Mouse (Mus musculus) forebrain, embryonic 12.5 days (tissue): ENCODE measurements around the gene Snapc1. TPM values are rescaled to one million over a fixed set of nuclear protein-coding genes. Genes with fewer than 3 reads are reported as not detected.

Experiments
- ATAC-seq: fragments of 200-750 bp; cut with Nextera tagmentation; 2 replicates; pipeline ENCODE4 v1.8.0; 2017; ENCODE audit warnings: moderate TSS enrichment; ENCODE audit not compliant: low FRiP score
- H3K27ac ChIP-seq: fragments of 300-500 bp; sonication (generic); 2 replicates; pipeline ENCODE4 v1.5.1; 2016; ENCODE audit warnings: mild to moderate bottlenecking
- H3K27me3 ChIP-seq: fragments of 300-500 bp; sonication (generic); 2 replicates; pipeline ENCODE4 v1.6.1; 2016; ENCODE audit warnings: mild to moderate bottlenecking
- H3K36me3 ChIP-seq: fragments of 300-500 bp; sonication (generic); replicated peaks from 2 replicates; pipeline ENCODE4 v1.6.1; 2016; ENCODE audit warnings: mild to moderate bottlenecking
- H3K4me1 ChIP-seq: fragments of 300-500 bp; sonication (generic); 2 replicates; pipeline ENCODE4 v1.6.1; 2016
- H3K4me2 ChIP-seq: fragments of 300-500 bp; sonication (generic); 2 replicates; pipeline ENCODE4 v1.6.1; 2016; ENCODE audit warnings: mild to moderate bottlenecking, moderate library complexity
- H3K4me3 ChIP-seq: fragments of 300-500 bp; sonication (generic); replicated peaks from 2 replicates; pipeline ENCODE4 v1.5.1; 2016; ENCODE audit warnings: mild to moderate bottlenecking
- H3K9ac ChIP-seq: fragments of 300-500 bp; sonication (generic); 2 replicates; pipeline ENCODE4 v1.6.1; 2016; ENCODE audit warnings: mild to moderate bottlenecking
- H3K9me3 ChIP-seq: fragments of 300-500 bp; sonication (generic); 2 replicates; pipeline ENCODE4 v1.6.1; 2016
- WGBS: fragments of 180-500 bp; shearing (Covaris S2); methylation state at CpG from one replicate; pipeline ENCODE4 v1.1.7; 2016; 5-methylcytosine and 5-hydroxymethylcytosine counted together
- polyA plus RNA-seq: library from polyadenylated mRNA; unstranded; fragments of >200 nt; fragmentation: Nextera tagmentation; extraction: Ambion mirVana; gene quantifications from 2 replicates; pipeline ENCODE4 v1.2.1, GENCODE M21; 2016

The Snapc1 gene
- polyA plus RNA-seq, 1 experiment from 2014 or later: 29.9 TPM

- WGBS: 31% methylated on average over 5 of the region's 5 CpGs
- H3K4me1 ChIP-seq: peaks cover 8% of the 10 kb centered on the region
- peak overlapping the region; percentile 70 for H3K9ac ChIP-seq
- no peaks in the 10 kb centered on the region for H3K36me3 ChIP-seq
- peak overlapping the region; percentile 59 for H3K4me3 ChIP-seq
- H3K4me2 ChIP-seq: peak overlapping the region; percentile 88
- H3K27me3 ChIP-seq: peaks cover 51% of the 10 kb centered on the region
- peak; percentile 66; the same call in 1 of the 2 replicates for ATAC-seq
- H3K27ac ChIP-seq: no peak overlapping the region
- H3K9me3 ChIP-seq: no peaks in the 10 kb centered on the region
Observed at GRCm38 (mm10) chr12:73998128-73998456, 33.8 kb downstream of the Snapc1 start.

DNA sequence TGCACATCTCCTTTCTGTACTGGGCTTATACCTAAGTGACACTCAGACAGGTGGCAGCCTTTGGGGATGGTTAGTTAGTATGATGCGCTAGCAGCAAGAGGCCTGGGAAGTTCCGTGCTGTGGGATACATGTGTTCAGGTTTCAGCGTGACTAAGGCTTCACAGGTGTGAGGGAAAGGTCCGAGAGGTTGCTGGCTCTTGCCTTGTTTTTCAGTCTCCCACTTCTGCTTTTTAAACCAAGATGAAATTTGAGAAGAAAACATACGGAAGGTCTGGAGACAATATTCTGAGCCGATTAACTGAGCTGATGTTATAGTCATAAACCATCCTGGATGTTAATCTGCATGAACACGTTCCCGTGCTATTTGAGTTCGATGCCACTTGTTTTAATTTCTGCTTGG lies 38.2 kb downstream of the Snapc1 start:
- no peak overlapping the region for H3K4me3 ChIP-seq
- WGBS: 91% methylated on average over 9 of the region's 9 CpGs
- peaks cover 5% of the 10 kb centered on the region for H3K4me1 ChIP-seq
- peaks cover 24% of the 10 kb centered on the region for H3K27me3 ChIP-seq
- H3K4me2 ChIP-seq: no peak overlapping the region
- no peak overlapping the region for H3K9ac ChIP-seq
- no peaks in the 10 kb centered on the region for H3K36me3 ChIP-seq
- no peak overlapping the region for H3K27ac ChIP-seq
- ATAC-seq: no peak
- no peaks in the 10 kb centered on the region for H3K9me3 ChIP-seq

- H3K4me1 ChIP-seq: 0 out of 2 replicates have a peak, but pooled peaks cover 4% of the 10 kb centered on the region
- WGBS: 24% methylated on average over 8 of the region's 8 CpGs
- peak; percentile 36; the same call in 1 of the 2 replicates for ATAC-seq
Observed at GRCm38 (mm10) chr12:74009448-74009911, 45.2 kb downstream of the Snapc1 start.

DNA sequence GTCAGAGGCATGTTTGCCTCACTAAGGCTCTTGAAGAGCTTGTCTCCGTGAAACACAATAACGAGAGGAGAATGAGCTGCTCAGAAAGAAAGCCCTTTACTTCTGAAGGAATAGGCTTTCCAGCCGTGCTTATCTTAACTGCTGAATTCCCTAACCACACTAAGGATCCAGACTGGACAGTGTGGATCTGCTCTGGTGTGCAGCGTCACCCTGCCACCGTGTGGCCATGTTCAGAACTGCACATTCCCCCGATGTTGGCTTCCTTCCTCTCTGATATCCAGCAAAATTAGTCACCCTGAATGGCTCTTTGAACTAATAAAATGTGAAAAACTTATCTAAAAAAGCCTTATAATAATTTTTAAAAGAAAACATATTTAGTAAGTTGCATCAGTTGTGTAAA lies 49.5 kb downstream of the Snapc1 start:
- WGBS: under 1% methylated on average over 6 of the region's 6 CpGs
- H3K9me3 ChIP-seq: no peaks in the 10 kb centered on the region
- no peak overlapping the region for H3K4me3 ChIP-seq
- H3K4me2 ChIP-seq: no peak overlapping the region
- 0 out of 2 replicates have a peak, but pooled peaks cover 4% of the 10 kb centered on the region for H3K4me1 ChIP-seq
- no peaks in the 10 kb centered on the region for H3K27me3 ChIP-seq
- no peaks in the 10 kb centered on the region for H3K36me3 ChIP-seq
- no peak overlapping the region for H3K27ac ChIP-seq
- peak; percentile 81 for ATAC-seq
- no peak overlapping the region for H3K9ac ChIP-seq

More at GRCm38 (mm10) chr12:74009448-74009911, 45.2 kb downstream of the Snapc1 start:
- H3K27ac ChIP-seq: no peak overlapping the region
- H3K4me2 ChIP-seq: no peak overlapping the region
- no peak overlapping the region for H3K9ac ChIP-seq
- no peaks in the 10 kb centered on the region for H3K27me3 ChIP-seq
- no peaks in the 10 kb centered on the region for H3K36me3 ChIP-seq
- H3K4me3 ChIP-seq: no peak overlapping the region
- H3K9me3 ChIP-seq: no peaks in the 10 kb centered on the region

GRCm38 (mm10) chr12:74014739-74015270 lies 50.5 kb downstream of the Snapc1 start:
- WGBS: 61% methylated on average over 7 of the region's 7 CpGs
- no peak overlapping the region for H3K4me3 ChIP-seq
- ATAC-seq: no peak

GRCm38 (mm10) chr12:74015491-74015890 lies 51.2 kb downstream of the Snapc1 start:
- 81% methylated on average over 5 of the region's 5 CpGs for WGBS
- Histone ChIP-seq H3K27me3 (no peaks in the 10 kb centered on the region), H3K4me2 (no peak overlapping the region), H3K36me3 (no peaks in the 10 kb centered on the region), H3K9ac (no peak overlapping the region), H3K4me1 (0 out of 2 replicates have a peak, but pooled peaks cover 4% of the 10 kb centered on the region), H3K4me3 (no peak overlapping the region), H3K9me3 (no peaks in the 10 kb centered on the region), H3K27ac (no peak overlapping the region)
- ATAC-seq: no peak

More at GRCm38 (mm10) chr12:74014739-74015270, 50.5 kb downstream of the Snapc1 start:
- Histone ChIP-seq H3K27me3 (no peaks in the 10 kb centered on the region), H3K4me2 (no peak overlapping the region), H3K9me3 (no peaks in the 10 kb centered on the region), H3K4me1 (0 out of 2 replicates have a peak, but pooled peaks cover 4% of the 10 kb centered on the region), H3K27ac (no peak overlapping the region), H3K36me3 (no peaks in the 10 kb centered on the region), H3K9ac (no peak overlapping the region)

- no peak overlapping the region for H3K4me3 ChIP-seq
- 39% methylated on average over 5 of the region's 5 CpGs for WGBS
- H3K4me2 ChIP-seq: no peak overlapping the region
- no peaks in the 10 kb centered on the region for H3K36me3 ChIP-seq
- H3K9me3 ChIP-seq: no peaks in the 10 kb centered on the region
- no peak overlapping the region for H3K9ac ChIP-seq
- no peak overlapping the region; the same call in 1 of the 2 replicates for H3K27ac ChIP-seq
- no peaks in the 10 kb centered on the region for H3K27me3 ChIP-seq
- H3K4me1 ChIP-seq: peaks cover 6% of the 10 kb centered on the region; the same call in 1 of the 2 replicates
- peak; percentile 69; the same call in 1 of the 2 replicates for ATAC-seq
Observed at GRCm38 (mm10) chr12:74023260-74023659, 59.0 kb downstream of the Snapc1 start.

DNA sequence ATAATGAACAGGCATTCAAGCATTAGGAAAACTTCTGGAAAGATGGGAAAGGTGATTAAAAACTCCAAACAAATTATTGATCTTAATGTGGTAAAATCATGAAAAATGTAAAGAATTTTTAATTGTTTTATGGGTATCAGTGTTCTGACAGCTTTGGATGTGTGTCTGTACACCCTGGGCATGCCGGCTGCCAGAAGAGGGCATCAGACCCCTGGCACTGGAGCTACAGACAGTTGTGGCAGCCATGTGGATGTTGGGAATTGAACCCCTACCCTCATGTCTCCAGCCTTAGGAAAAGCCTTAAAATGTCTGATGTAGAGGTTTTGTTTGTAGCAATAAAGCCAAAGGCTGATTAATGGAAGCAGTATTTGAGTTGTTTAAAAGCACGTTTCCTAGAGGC lies 60.6 kb downstream of the Snapc1 start:
- H3K27me3 ChIP-seq: no peaks in the 10 kb centered on the region
- H3K36me3 ChIP-seq: no peaks in the 10 kb centered on the region
- no peak for ATAC-seq
- no peaks in the 10 kb centered on the region for H3K9me3 ChIP-seq
- peaks cover 6% of the 10 kb centered on the region; the same call in 1 of the 2 replicates for H3K4me1 ChIP-seq
- H3K27ac ChIP-seq: no peak overlapping the region
- H3K9ac ChIP-seq: no peak overlapping the region
- no peak overlapping the region for H3K4me3 ChIP-seq
- H3K4me2 ChIP-seq: no peak overlapping the region
- WGBS: 90% methylated on average over 2 of the region's 2 CpGs

Other genes starting within 250 kb of the Snapc1 start
- gene Hif1a, start 63.1 kb upstream of the Snapc1 start, polyA plus RNA-seq: 123 and 124 TPM in 2 replicates
- gene Gm49321, start 26.8 kb upstream of the Snapc1 start, polyA plus RNA-seq: 15.6 and 19.5 TPM in 2 replicates
- 12.1 and 14.5 TPM in 2 replicates for gene Syt16, start 33.2 kb downstream of the Snapc1 start, polyA plus RNA-seq